Mouse (Mus musculus) lung, postnatal 4 days (tissue): ENCODE results near the gene AU021092.
"Not testable (repeated sequence)": the region's sequence is repeated elsewhere in the genome, so short reads cannot be mapped to it uniquely, and the experiment has no call there.

Source experiments
- DNase-seq, 2 experiments: peaks; one replicate each; pipeline ENCODE4 v3.0.0; 2021

Gene AU021092

DNA sequence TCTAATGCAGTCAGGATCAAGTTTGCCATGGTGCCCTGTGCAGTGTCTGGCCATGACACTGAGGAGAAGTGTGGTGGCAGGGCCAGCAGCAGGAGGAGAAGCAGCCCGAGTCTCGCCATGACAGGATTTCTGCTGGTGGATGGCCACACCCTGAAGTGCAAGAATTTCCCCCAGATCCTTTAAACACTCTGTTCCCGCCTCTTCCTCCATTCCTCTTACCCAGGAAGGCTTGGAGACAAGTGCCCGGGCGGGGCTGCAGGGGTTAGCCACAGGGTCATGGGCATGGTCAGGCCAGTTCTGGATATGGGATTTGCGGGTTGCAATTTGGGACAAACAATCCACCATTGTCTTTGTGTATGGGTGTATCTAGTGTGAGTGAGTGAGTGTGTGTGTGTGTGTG, at the start of gene AU021092:
TSS of gene AU021092 (minus strand) at position 160 of the 400 bp plus-strand sequence.
- DNase-seq = peak; percentile 45 to 59

DNA sequence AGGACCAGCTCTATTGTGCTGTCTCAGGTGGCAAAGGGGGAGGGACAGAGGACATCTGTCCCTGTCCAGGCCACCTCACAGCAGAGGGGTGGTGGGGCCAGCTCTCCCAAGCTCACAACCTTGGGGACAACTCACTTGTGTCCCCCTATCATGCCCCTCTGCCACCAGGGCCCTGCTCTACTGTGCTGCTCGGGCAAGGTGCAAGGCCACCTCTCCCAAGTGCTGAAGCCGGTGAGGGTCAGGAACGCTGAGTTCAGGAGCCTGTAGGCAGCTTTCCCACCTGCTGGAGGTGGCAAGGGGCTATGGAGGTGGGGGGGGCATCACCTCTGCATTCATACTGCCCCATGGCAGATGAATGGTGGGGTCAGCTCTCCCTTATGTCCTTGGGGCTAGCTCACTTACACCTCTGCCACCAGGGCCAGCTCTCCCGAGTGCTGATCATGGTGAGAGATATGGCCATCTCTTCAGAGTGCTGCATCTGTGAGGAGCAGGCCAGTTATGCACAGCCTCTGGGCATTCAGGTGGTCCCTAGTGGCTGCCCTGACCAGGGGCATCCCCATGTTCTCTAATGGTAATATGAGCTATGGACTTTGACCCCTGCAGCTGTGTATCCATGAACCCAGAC, 49.4 kb upstream of the AU021092 start:
- no peak for DNase-seq

GRCm38 (mm10) chr16:5263926-5264325, 41.8 kb upstream of the AU021092 start:
- no peak for DNase-seq

DNA sequence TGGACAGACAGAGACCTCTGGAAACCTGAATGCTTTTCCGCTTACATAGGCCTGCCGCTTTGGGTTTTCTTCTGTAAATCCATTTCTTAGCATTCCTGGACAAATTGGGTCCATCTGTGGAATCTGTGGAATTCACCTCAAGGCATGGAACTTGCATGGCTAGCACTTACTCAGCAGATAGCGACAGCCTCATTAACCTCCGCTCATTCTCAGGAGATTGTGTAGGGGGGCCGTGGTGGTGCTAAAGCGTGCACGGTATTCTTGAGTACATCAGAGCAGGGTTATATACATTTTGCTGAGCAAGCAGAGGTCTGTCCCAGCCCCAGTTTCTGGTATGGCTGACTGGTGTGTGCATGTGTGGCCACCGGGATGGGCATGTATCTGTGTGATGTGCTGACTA, 41.1 kb upstream of the AU021092 start:
- DNase-seq = no peak

- DNase-seq = peak; percentile 99
These were observed 33.8 kb upstream of the AU021092 start, which contains the start of gene Eef2kmt for GRCm38 (mm10) chr16:5255779-5256496. Gene Eef2kmt (minus strand): TSS chr16:5255983.

DNA sequence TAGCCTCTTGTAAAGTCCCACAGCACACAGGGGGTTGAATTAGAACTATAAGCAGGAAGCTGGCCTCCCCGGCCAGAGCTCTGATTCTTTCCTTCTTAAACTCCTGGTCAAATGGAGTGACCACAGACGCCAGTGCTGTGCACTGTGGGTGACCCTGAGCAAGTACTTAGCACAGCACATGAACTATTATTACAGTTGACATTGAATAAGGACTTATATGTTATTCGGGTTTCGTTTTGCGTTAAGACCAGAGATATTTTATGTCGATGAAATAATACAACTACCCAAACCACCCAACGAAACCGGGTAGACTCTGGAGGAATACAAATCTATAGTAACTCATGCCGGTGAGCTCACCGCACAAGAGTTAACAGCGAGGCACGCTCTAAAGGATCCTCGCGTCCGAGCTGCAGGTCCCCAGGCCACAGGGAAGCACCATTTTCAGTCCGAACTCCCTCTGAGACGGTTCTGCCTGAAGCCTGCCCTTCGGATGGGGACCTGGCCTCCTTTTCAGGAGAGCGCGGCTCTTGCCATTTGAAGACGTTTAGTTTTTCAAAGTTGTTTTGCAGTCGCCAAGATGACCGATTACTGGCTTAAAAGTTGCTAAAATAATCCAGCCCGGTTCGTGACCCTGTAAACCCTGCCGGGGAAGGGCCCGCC, 33.1 kb upstream of the AU021092 start:
- DNase-seq = no peak

GRCm38 (mm10) chr16:5254346-5255025, 32.4 kb upstream of the AU021092 start:
- peak; percentile 88 to 90 for DNase-seq

GRCm38 (mm10) chr16:5252260-5252659, 30.2 kb upstream of the AU021092 start:
- no peak for DNase-seq

DNA sequence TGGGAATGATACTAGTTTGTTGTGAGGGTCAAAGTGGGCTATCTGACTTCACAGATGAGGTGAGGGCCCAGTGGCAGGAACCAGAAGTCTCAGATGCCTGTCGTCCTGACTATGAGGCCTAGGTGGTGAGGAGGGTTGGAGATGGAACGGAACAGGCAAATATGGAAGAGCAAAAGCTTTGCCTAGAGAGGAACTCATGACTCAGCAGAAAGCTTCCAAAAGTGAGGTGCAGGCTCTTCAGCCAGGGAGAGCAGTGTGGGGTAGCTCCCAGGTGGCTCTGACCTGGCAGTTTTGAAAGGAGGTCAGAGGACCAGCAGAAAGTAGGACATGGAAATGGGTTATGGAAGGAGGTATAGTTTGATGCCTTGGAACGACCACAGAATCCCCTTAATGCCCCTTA, 28.8 kb upstream of the AU021092 start:
- DNase-seq = no peak

DNA sequence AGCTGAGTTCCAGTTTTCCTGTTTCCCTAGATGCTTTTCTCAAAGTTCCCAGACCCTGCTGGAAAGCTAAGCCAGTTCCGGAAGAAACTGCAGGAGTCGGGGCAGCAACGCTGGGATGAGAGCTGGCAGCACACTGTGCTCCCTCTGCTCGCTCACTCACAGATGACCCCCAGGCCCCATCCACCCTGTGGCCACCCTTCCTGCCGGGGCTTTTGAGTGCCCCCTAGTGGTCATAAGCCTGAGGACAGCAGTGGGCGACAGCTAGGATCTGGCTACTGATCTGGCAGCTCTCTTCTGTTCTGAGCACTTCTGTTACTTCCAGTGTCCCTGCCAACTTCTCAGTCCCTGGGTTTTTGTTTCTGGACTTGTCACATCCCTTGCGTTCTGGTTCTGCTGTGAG, 22.3 kb upstream of the AU021092 start:
- DNase-seq = peak; percentile 69 to 79

- no peak for DNase-seq
These were observed 20.8 kb upstream of the AU021092 start for GRCm38 (mm10) chr16:5242882-5243281.

DNA sequence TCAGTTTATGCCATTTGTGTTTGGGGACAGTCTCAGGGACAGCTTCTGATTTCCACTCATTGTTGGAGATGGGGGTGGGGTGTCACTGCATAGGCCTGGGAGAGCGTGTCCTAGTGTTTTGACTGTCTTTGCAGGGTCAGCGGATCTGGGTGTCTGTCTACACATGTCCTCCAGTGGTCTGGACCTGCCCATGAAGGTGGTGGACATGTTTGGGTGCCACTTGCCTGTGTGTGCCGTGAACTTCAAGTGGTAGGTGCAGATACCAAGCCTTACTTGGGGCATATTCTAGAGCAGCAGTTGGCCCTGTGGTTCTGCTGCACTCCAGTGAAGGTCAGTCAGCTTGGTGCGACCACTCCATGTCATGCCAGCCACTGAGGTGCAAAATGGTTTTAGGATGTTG, 20.3 kb upstream of the AU021092 start:
- no peak for DNase-seq

GRCm38 (mm10) chr16:5233418-5234313, 11.6 kb upstream of the AU021092 start, which contains the start of gene Alg1:
Gene Alg1 (plus strand): TSS chr16:5233621.
- peak; percentile 95 to 96 for DNase-seq

DNA sequence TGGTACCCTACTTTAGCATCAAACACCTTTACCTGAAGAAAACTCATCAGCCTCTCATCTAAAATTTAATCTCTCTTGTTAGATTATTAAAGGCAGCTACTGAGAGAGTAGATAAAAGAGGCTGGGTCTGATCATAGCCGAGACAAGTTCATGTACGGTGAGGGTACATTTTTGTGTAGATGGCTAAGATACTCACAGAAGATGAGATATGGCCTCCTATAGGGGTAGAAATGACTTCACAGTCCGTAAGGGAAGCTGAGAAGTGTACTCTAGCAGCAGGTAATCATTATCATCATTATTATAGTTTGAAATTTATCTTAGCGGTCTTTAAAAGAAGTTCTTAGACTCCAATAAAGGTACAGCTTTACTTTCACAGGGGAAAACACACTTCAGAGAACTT, 10.9 kb upstream of the AU021092 start:
- no peak for DNase-seq

GRCm38 (mm10) chr16:5228103-5228502, 6.0 kb upstream of the AU021092 start:
- not testable (repeated sequence) for DNase-seq

- DNase-seq = not testable (repeated sequence)
These were observed 5.4 kb upstream of the AU021092 start for GRCm38 (mm10) chr16:5227501-5227900.

GRCm38 (mm10) chr16:5226534-5226933, 4.4 kb upstream of the AU021092 start:
- DNase-seq = peak in 1 of 2 experiments; percentile 23

DNA sequence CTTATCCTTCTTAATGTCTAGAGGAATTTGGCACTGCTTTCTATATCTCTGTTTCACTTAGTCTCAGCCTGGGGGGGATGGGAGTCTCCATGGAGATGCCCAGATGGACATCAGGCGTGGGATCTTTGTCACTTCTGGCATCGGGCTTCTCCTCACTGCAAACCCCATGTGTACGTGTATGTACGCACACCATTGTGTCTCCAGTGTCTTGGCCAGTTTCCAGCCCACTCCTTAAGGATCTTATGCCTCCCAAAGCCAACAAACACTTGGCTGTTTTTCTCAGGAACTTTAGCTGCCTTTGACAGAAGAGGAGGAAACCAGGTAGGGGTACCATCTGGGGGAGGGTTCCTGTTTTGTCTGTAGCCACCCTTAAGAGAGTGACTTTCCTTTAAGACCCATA, 696 bp downstream of the AU021092 start:
- DNase-seq = peak in 1 of 2 experiments; percentile 42

GRCm38 (mm10) chr16:5217341-5218133, 4.6 kb downstream of the AU021092 start:
- DNase-seq = no peak

- DNase-seq = no peak
These were observed 5.4 kb downstream of the AU021092 start for GRCm38 (mm10) chr16:5216686-5217085.

DNA sequence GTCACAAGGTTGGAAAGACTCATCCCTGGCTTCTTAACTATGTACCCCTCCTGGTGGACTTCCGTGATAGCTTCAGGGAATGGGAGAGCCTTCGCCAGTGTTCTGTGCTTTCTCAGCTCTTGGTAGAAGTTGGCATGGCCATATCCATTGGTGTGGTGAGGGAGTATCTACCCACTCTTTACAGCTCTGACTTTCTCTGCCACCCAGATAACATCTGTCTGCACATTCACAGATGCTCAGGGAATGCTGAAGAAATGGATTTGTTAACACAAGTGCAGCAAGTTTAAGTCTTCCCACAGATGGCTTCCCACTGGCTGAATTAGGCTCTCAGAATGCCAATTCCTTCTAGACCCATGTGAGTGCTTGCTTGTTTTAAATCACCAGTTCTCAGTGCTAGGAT, 8.0 kb downstream of the AU021092 start:
- DNase-seq = no peak
